Mouse (Mus musculus) heart, adult 11 months (tissue): ENCODE measurements around the gene Rhot1.

ENCODE experiments used
- DNase-seq: peaks from one replicate; pipeline ENCODE4 v3.0.0; 2022

Rhot1 gene

DNA sequence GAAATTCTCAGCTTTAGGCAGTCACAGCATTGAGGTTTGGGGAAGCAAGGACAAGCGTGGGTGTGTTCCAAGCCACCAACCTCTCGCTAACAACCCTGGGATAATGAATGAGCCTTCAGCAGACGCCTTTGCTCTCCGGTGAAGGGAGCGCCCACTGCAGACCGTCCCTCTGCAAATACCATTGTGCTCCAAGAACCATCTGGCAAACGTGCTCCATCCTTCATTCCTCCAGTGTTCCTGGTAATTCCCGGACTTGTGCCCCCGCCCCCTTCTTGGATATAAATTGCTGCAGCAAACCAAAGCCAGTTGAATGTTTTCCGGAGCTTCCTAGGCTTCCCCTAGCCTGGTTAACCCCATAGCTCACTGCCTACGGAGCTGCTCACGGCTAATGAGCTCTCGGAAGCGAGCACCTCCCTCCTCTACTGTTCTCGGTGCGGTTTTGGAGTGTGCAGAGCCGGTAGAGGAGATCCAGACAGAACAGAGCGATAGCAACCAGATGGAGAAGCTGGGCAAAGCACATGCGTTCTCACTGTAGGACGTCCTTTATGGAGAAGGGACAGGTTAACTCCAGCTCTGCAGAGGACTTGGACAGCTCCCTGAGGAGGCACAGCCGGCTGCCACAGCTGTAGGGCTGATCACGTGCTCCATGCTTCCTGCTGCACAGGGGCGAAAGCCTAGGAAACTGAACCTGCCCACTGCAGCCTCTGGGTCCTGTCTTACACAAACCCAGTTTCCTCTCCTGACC, 81.1 kb downstream of the Rhot1 start:
- peak; percentile 95 for DNase-seq

DNA sequence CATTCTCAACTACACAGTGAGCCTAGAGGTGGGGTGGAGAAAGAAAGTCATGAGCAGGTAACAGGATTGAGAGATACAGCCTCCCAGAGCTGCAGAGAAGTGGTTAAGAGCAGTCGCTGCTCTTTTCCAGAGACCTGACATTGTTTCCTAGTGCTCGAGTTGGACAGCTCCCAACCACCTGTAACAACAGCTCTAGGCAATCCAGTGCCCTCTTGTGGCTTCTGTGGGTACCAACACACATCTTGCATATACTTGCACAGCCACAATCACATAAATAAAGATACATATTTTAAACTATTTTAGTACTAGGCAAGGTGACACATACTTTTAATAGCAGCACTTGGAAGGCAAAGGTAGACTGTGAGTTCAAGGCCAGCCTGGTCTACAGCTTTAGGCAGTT, 82.2 kb downstream of the Rhot1 start:
- no peak for DNase-seq

DNA sequence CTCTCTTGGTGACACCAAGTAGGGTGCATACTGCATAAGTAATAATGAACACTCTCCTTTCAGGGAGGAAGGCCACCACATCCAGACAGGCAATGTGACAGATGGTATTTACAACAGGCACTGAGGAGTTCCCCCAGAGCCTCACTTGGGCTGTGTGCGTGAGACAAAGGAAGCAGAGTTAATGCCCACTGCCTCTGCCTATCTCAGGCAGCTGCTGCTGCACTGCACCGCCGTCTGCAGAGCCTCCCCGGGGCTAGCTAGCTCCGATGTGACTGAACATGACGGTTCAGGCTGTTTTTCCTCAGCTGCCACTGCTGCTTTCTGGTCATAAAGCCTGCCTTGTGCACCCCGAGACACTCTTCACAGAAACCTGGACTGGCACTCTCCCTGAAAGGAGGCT, 83.6 kb downstream of the Rhot1 start:
- DNase-seq, result no peak

DNA sequence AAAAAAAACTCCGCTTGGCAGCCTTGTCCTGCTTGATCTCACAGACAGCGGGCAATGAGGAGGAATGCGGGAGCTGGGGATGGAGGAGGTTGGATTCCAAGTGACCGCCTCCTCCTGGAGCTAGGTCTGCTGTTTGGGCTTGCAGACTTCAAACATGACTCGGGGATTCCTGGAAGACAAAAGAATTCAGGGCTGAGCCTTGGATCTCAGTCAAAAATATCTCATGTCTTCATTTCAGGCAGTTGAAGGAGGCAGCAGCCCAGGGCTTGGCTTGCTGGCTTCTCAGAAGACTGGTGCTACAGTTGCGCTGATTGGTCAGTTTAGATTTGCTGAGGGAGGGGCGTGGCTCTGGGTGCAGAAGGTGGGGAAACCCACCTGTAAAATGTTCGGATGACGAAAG, 86.2 kb downstream of the Rhot1 start:
- no peak for DNase-seq

DNA sequence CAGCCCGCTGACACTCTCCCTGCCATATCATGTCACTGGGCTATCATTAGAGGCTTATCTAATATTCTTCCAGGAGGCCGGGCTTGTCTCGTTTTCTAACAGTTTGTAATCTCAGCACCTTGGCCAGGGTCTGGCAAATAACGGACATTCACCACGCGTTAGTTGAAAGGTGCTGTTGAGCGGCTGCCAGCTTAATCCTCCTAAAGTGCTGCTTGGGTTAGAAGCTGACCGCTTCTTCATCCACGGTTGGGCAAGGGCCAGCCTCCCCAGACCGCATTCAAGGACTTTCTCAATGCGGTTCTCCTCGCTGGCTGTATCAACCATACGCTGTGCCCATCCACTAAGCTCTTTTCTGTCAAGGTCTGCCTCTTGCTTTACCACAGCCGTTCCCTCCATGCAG, 87.0 kb downstream of the Rhot1 start:
- DNase-seq, result no peak

DNA sequence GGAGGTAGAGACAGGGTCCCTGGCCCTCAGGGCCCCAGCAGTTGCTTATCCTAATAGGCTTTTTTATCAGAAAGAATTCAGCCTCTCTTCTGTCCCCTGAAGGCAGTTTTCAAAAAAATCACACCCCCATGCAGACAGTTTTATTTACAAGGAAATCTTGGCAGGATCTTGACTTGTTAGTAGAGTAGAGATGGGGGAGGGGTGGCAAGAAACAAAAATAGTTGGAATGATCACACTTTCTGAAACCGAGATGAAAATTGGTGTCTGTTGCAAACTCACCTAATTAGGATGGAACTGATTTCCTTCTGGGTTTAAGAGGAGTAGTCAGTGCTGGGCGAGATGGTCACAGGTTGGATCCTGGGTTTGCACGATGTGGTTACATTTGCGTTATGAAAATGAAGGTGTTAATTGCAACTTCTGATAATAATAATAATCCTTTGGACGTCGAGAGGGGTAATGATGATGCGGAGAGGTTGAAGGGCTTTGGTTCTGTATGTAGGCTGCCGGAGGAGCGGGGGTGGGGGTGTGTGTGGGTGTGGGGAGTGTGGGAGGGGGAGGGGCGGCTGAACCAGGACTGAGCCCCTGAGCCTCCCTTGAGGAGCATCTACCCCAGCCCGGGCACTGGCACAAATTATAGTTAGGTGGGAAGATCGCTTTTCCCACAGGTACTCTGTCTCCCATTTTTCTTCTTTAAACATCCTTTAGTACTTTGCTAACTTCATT, 90.9 kb downstream of the Rhot1 start:
- DNase-seq, result no peak

DNA sequence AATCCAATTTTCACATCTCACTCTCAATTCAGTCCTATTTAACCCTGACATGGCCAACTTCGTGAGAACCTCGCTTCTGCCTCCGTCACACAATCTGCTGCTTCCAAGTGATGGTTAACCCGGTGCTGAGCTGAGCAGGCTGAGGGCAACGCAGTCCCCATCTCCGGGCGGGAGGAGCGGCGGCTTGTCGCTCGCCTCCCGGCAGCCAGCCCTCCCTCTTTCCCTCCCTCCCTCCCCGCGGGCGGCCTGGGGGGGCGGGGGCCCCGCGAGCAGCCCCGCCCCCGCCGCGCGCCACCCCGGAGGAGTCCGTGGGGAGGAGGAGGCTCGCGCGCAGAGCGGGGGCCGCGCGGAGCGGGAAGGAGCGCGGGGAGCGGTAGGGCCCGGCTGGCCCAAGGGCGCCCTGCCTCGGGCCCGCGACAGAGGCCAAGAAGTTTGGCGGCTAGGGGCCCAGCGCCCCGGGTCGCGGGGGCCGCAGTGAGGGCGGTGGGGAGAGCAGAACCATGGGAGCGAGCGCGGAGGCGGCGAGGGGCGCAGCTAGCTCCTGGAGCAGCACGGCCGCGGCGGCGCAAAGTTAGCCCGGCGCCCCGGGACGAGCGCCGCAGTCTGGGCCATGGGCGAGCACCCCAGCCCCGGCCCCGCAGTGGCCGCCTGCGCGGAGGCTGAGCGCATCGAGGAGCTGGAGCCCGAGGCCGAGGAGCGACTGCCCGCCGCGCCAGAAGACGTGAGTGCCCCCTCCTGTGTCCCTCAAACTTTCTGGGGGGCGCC, 91.9 kb downstream of the Rhot1 start, which contains the start of gene Rhbdl3:
Rhbdl3 (plus strand) TSS at position 362 of the 765 bp plus-strand sequence.
- peak; percentile 98 for DNase-seq

DNA sequence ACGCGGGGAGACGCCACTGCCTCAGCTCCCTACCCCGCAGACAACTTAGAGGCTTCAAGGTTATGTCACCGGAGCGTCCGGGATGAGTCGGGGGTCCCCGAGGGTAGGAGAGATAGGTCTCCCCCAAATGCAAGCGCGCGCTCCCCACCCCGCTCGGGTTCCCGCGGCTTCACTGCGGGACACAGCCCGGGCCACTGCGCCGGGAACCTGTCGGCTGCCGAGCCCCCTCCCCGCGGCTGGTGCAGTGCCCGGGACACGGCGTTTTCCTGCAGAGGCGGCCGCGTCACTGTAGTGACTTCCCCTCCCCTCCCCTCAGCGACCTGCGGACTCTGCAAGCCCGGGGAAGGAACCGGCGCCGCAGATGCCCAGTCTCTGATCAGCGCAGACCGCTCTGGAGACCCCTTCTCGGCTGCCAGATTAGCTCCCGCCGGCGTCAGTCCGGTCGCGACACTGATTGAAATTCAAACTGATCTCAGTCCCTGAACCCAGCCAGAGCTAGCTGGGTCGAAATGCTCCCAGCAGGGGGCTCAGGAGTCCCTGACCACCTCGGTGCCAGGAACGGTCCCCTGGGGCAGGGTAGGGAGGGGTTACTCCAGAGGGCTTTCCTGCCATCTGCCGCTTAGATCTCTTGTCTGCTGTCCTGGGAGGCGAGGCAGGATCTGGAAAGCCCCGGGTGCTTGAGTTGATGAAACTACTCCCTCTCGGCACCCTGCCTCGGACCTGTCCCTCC, 92.7 kb downstream of the Rhot1 start:
- DNase-seq, result peak; percentile 98

DNA sequence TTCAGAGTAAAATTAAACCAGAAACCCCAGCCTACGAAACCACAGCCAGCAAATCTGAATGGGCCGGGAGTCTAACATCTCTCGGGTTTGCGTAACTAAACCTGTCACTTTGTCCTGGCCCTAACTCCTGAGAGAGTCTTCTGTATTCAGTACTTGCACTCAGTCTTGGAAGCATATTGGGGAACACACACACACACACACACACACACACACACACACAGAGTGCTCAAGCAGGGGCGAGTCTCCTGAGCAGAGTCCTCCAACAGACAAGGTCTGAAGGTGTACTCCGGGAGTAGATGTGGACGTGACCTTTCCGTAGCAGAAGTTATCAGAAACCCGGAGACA, 93.2 kb downstream of the Rhot1 start:
- DNase-seq, result no peak

DNA sequence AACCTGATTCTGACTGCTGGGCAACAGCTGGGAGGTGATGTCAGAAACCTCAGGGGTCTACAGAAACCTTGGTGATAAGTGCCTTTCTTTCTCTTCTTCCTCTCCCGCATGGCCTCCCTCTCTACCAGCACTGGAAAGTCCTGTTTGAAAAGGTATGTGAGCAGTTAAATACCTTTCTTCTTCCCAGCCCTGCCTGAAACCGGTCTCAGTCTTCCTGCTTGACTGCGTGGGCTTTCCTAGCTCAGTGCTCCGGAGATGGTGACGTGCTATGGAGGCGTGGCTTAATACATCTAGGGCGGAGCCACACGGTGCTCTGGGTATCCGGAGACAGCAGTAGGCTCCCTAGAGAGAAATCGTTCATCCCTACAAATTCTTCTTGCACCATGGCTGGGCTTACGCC, 93.7 kb downstream of the Rhot1 start:
- peak; percentile 98 for DNase-seq

DNA sequence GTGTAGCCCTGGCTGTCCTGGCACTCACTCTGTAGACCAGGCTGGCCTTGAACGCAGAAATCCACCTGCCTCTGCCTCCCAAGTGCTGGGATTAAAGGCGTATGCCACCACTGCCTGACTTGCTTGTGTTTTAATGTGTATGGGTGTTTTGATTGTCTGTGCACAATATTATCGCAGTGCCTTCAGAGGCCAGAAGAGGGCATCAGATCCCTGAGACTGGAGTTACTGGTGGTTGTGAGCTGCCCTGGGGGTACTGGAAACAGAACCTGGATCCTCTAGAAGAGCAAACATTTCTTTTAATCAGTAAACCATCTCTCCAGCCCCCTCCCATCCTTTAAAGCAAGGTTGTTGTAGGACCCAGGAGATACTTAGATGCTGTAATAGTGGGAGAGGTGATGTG, 94.9 kb downstream of the Rhot1 start:
- DNase-seq, result no peak

DNA sequence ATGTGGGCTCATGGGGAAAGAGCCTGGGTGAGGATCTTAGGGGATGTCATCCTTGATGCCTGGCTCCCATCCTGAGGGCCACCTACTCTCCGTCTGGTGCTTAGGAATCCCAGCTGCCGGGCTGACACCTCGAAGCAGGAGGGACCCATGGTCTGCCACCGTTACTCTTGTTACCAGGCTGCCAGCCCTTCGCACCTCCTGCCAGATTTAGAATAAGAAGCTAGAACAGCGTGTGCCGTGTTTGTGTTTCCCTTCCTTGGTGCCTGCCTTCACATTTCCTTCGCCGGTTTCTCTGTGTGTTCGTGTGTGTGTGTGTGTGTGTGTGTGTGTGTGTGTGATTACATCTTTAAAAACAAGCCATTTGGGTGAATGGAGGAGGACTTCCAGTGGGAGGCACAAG, 96.0 kb downstream of the Rhot1 start:
- no peak for DNase-seq

DNA sequence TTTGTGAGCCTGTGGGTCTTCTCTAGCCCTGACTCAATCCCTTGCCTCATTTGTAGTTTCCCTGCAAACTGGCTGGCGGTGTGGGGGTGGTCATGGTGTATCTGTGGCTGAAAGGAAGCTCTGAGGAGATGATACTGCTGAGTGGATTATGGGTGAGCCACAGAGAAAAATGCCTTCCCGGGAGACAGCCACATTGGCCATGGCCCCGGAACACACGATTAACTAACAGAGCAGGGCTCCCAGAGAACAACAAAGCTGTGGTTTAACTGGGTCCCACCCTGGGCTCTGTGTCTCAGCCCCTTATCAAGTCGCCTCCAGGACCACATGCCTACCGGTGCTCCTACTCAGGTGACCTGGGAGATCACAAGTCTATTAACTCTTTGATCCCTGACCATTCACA, 99.7 kb downstream of the Rhot1 start:
- DNase-seq, result no peak

DNA sequence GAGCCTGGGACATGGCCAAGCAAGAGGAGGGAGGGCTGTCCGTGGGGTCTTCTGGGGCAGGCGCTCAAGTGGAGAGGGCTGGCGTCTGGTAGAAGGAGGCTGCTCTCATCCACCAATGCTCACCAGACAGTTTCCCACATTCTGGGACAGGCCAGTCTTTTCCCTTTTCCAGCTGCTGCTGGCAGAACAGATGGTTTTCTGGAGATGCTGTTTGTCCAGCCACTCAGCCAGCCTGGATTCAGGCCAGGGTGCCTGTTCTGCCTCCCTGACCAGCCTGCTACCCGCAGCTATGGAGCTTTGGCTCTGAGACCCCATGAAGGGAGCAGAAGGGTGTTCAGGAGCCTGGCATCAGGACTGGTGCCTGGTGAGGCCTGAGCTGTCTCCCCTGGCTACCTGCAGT, 102.5 kb downstream of the Rhot1 start:
- DNase-seq, result no peak

DNA sequence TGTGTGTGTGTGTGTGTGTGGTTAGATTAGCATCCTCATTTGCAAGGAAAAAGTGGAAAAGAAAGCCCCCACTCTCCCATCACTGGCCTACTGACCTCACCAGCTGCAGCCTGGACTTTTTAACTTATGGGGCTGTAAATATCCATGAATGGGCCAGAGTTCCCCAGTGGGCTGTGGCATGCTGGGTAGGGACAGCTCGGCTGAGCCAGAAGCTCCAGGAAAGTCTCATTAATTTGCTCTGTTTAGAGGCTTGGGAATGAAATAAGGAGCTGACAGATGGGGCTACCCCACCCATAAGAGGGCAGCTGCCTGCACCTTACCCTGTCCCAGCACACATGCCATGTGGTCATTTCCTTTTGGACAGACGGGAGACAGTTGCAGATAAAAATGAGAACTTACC, 103.2 kb downstream of the Rhot1 start:
- no peak for DNase-seq

DNA sequence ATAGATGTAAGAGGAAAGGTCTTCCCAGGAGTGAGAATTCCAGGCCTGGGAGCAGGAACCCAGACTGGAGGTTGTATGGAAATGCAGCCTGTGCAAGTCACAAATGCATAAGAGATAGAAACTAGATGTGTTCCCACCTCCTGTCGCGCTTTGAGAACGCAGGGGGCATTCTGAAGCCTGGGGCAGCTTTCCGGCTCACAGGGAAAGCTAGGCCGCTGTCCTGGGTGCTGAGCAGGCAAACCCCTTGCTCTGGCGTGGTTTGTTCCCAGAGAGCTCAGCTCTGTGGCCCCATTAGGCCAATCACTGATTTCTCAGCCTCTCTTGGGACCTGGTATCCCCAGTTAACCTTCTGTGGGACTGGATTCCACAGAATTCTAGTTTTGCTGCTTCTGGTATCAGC, 103.7 kb downstream of the Rhot1 start:
- no peak for DNase-seq

DNA sequence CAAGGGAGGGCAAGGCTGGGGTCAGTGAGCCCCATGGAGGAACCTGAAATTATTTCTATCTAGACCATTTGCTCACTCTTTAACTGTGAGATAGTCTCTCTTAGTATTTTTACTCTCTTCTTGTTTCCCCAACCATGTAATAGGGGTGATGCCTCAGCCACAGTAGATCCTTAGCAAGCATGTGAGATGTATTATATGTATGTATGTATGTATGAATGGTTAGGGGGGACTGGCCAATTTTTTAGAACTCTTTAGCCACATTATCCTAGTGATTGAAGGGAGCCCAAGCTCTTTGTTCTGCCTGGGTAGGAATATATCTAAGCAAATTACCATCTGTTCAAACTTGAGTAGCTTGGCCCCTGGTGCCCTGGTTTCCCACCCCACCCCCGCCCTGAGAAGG, 104.6 kb downstream of the Rhot1 start:
- DNase-seq, result no peak

DNA sequence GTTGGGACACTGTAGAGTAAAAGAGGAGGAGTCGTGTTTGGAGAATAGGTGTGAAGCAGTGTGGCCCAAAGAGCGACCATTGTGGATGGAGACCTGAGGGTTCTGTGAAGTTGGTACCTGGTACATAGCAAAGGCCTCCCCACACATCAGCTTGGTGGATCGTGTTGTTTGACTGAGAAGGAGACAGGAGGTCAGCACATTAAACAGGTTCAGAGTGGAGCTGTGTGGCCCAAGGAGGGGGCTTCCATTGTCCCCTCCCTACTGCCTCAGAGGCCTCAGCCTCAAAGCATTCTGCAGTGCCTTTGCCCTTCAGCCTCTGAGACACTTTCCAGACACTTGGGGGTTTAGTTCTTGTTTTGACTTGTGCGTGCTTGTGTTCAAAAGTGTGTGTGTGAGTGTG, 105.1 kb downstream of the Rhot1 start:
- DNase-seq, result no peak

DNA sequence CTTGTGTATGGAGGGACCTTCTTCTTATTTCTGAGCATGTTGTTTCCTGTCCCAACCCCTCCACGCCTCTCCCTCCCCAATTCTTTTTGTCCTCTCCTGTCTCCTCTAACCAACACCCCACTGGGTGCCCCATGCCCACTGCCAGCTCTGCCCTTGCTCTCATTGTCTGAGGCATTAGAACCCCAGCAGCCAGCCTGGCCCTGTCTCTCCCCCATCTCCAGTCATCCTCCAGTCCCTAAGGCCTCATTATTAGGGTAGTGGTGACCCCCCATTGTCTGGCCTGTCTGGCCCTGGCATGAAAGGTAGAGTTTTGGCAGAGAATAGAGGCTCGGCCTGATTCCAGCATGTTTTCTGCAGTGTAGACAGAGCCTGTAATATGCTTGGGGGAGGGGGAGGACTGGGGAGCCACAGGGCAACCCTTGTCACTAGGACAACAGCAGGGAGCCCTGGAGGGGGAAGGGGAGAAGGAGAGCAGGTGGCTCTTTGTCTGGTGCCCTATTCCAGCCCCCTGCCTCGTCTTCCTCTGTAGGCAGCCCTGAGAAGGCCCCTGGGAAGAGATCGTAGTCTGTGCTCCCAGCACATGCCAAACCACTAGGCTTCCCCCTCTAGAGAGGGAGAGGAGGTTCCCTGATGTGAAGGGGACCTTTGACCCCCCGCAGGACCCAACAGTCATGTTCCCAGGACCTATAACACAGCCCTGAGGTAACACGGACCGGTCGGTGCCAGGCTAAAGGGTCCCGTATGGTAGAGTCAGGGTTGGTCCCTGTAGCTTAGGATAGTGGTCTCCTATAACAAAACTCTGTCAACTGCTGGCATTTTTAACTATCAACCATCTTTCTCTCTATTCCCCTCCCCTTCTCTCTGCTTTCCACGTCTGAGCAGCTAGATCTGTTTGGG, 107.2 kb downstream of the Rhot1 start:
- DNase-seq, result no peak
